Mouse (Mus musculus): ENCODE data around the gene Olfr320. TPM values are rescaled to one million over a fixed set of nuclear protein-coding genes. Genes with fewer than 3 reads are reported as not detected.
"Not testable (repeated sequence)": the region's sequence is repeated elsewhere in the genome, so short reads cannot be mapped to it uniquely, and the experiment has no call there.

The Olfr320 gene
- polyA plus RNA-seq, 1 experiment from 2014 or later, result not detected

- WGBS, result 87% methylated on average over 3 of the region's 3 CpGs
- no peak within 1 kb of the TSS for H3K27ac ChIP-seq (replicated peaks)
Observed at GRCm38 (mm10) chr11:58698862-58699261, 18.0 kb downstream of the Olfr320 start, which contains the start of gene Olfr319. Gene Olfr319, plus strand, starts transcription at chr11:58699162.

GRCm38 (mm10) chr11:58709086-58709485, 28.2 kb downstream of the Olfr320 start:
- Histone ChIP-seq H3K27me3 (no peaks in the 10 kb centered on the region), H3K4me1 (replicated peaks) (no peaks in the 10 kb centered on the region), H3K36me3 (no peaks in the 10 kb centered on the region), H3K4me3 (no peak overlapping the region), H3K9me3 (no peaks in the 10 kb centered on the region), H3K27ac (replicated peaks) (no peak overlapping the region), H3K4me2 (no peak overlapping the region), H3K9ac (no peak overlapping the region)
- WGBS, result 75% methylated on average over 11 of the region's 11 CpGs
- ATAC-seq (ENCODE audit: low FRiP score, low read depth), result no peak

More at GRCm38 (mm10) chr11:58698862-58699261, 18.0 kb downstream of the Olfr320 start, which contains the start of gene Olfr319:
- Histone ChIP-seq H3K9ac (no peak within 1 kb of the TSS), H3K36me3 (no peaks in the 10 kb centered on the region), H3K4me2 (no peak within 1 kb of the TSS), H3K27me3 (no peaks in the 10 kb centered on the region), H3K4me3 (no peak within 1 kb of the TSS), H3K4me1 (replicated peaks) (no peaks in the 10 kb centered on the region), H3K9me3 (0 out of 2 replicates have a peak, but pooled peaks cover 7% of the 10 kb centered on the region)
- no peak for ATAC-seq (ENCODE audit: low FRiP score, low read depth)

GRCm38 (mm10) chr11:58717723-58718122, 36.8 kb downstream of the Olfr320 start:
- H3K9ac ChIP-seq; H3K9me3 ChIP-seq; H3K36me3 ChIP-seq; ATAC-seq (ENCODE audit: low FRiP score, low read depth); H3K27me3 ChIP-seq; H3K4me2 ChIP-seq; H3K4me1 ChIP-seq (replicated peaks); H3K27ac ChIP-seq (replicated peaks); H3K4me3 ChIP-seq: not testable (repeated sequence)
- WGBS, result 92% methylated on average over 7 of the region's 7 CpGs

- H3K9me3 ChIP-seq, result no peaks in the 10 kb centered on the region
- WGBS, result 89% methylated on average over 4 of the region's 4 CpGs
- no peaks in the 10 kb centered on the region for H3K36me3 ChIP-seq
- no peak overlapping the region for H3K27ac ChIP-seq (replicated peaks)
- ATAC-seq (ENCODE audit: low FRiP score, low read depth), result no peak
- H3K27me3 ChIP-seq, result no peaks in the 10 kb centered on the region
- H3K4me1 ChIP-seq (replicated peaks), result no peaks in the 10 kb centered on the region
- H3K9ac ChIP-seq, result no peak overlapping the region
- H3K4me2 ChIP-seq, result no peak overlapping the region
- no peak overlapping the region for H3K4me3 ChIP-seq
Observed at GRCm38 (mm10) chr11:58719701-58720100, 38.8 kb downstream of the Olfr320 start.

- no peaks in the 10 kb centered on the region for H3K27me3 ChIP-seq
- no peak within 1 kb of the TSS for H3K4me2 ChIP-seq
- no peak within 1 kb of the TSS for H3K27ac ChIP-seq (replicated peaks)
- no peaks in the 10 kb centered on the region for H3K9me3 ChIP-seq
- ATAC-seq (ENCODE audit: low FRiP score, low read depth), result no peak
- no peaks in the 10 kb centered on the region for H3K36me3 ChIP-seq
- H3K4me3 ChIP-seq, result no peak within 1 kb of the TSS
- H3K4me1 ChIP-seq (replicated peaks), result no peaks in the 10 kb centered on the region
- no peak within 1 kb of the TSS for H3K9ac ChIP-seq
Observed at GRCm38 (mm10) chr11:58723914-58724313, 43.0 kb downstream of the Olfr320 start, which contains the start of gene Olfr318. Gene Olfr318, minus strand, starts transcription at chr11:58724014.

- not testable (repeated sequence) for H3K4me1 ChIP-seq (replicated peaks); H3K9me3 ChIP-seq; H3K36me3 ChIP-seq; H3K4me2 ChIP-seq; H3K9ac ChIP-seq; ATAC-seq (ENCODE audit: low FRiP score, low read depth); H3K27me3 ChIP-seq; H3K4me3 ChIP-seq; H3K27ac ChIP-seq (replicated peaks)
- WGBS, result 80% methylated on average over 6 of the region's 6 CpGs
Observed at GRCm38 (mm10) chr11:58727896-58728650, 47.2 kb downstream of the Olfr320 start.

- H3K27me3 ChIP-seq, result no peaks in the 10 kb centered on the region
- ATAC-seq (ENCODE audit: low FRiP score, low read depth), result no peak
- H3K4me2 ChIP-seq, result no peak overlapping the region
- no peaks in the 10 kb centered on the region for H3K9me3 ChIP-seq
- H3K9ac ChIP-seq, result no peak overlapping the region
- no peak overlapping the region for H3K27ac ChIP-seq (replicated peaks)
- no peaks in the 10 kb centered on the region for H3K4me1 ChIP-seq (replicated peaks)
- WGBS, result 42% methylated on average over 3 of the region's 3 CpGs
- no peaks in the 10 kb centered on the region for H3K36me3 ChIP-seq
- H3K4me3 ChIP-seq, result no peak overlapping the region
Observed at GRCm38 (mm10) chr11:58733372-58733771, 52.5 kb downstream of the Olfr320 start.

Other genes with a start within 250 kb of the Olfr320 start
- not detected in 2 replicates for gene Gm12253, start 248.5 kb upstream of the Olfr320 start, polyA plus RNA-seq (2015; fragmentation: Nextera tagmentation; extraction: Ambion mirVana)
- gene Lypd9, start 228.2 kb upstream of the Olfr320 start, polyA plus RNA-seq (2015; fragmentation: Nextera tagmentation; extraction: Ambion mirVana), result not detected in 2 replicates
- gene Olfr30, start 218.8 kb upstream of the Olfr320 start, polyA plus RNA-seq (2015; fragmentation: Nextera tagmentation; extraction: Ambion mirVana), result not detected in 2 replicates
- not detected in 2 replicates for gene Olfr332, start 188.5 kb upstream of the Olfr320 start, polyA plus RNA-seq (2015; fragmentation: Nextera tagmentation; extraction: Ambion mirVana)
- not detected in 2 replicates for gene Olfr331, start 178.5 kb upstream of the Olfr320 start, polyA plus RNA-seq (2015; fragmentation: Nextera tagmentation; extraction: Ambion mirVana)
- not detected in 2 replicates for gene Olfr330, start 146.3 kb upstream of the Olfr320 start, polyA plus RNA-seq (2015; fragmentation: Nextera tagmentation; extraction: Ambion mirVana)
- gene Olfr329-ps, start 134.7 kb upstream of the Olfr320 start, polyA plus RNA-seq (2015; fragmentation: Nextera tagmentation; extraction: Ambion mirVana), result not detected in 2 replicates
- gene Olfr328, start 125.5 kb upstream of the Olfr320 start, polyA plus RNA-seq (2015; fragmentation: Nextera tagmentation; extraction: Ambion mirVana), result 0.14 TPM in 1 of 2 replicates, not detected in the other
- not detected in 2 replicates for gene Olfr224, start 110.5 kb upstream of the Olfr320 start, polyA plus RNA-seq (2015; fragmentation: Nextera tagmentation; extraction: Ambion mirVana)
- gene Olfr325, start 103.4 kb upstream of the Olfr320 start, polyA plus RNA-seq (2015; fragmentation: Nextera tagmentation; extraction: Ambion mirVana), result not detected in 2 replicates
- gene Olfr324, start 86.0 kb upstream of the Olfr320 start, polyA plus RNA-seq (2015; fragmentation: Nextera tagmentation; extraction: Ambion mirVana), result 0.06 and 0.09 TPM in 2 replicates
- not detected in 2 replicates for gene 2210407C18Rik, start 65.0 kb upstream of the Olfr320 start, polyA plus RNA-seq (2015; fragmentation: Nextera tagmentation; extraction: Ambion mirVana)
- gene Olfr323, start 50.6 kb upstream of the Olfr320 start, polyA plus RNA-seq (2015; fragmentation: Nextera tagmentation; extraction: Ambion mirVana), result not detected in 2 replicates
- 0.10 TPM in 1 of 2 replicates, not detected in the other for gene Trim58, start 40.6 kb upstream of the Olfr320 start, polyA plus RNA-seq (2015; fragmentation: Nextera tagmentation; extraction: Ambion mirVana)
- gene Olfr322, start 22.3 kb upstream of the Olfr320 start, polyA plus RNA-seq (2015; fragmentation: Nextera tagmentation; extraction: Ambion mirVana), result not detected in 2 replicates
- gene Olfr319, start 18.1 kb downstream of the Olfr320 start, polyA plus RNA-seq (2015; fragmentation: Nextera tagmentation; extraction: Ambion mirVana), result not detected in 2 replicates
- gene Olfr318, start 42.9 kb downstream of the Olfr320 start, polyA plus RNA-seq (2015; fragmentation: Nextera tagmentation; extraction: Ambion mirVana), result not detected in 2 replicates
- 0.16 and 0.44 TPM in 2 replicates for gene Olfr317, start 58.1 kb downstream of the Olfr320 start, polyA plus RNA-seq (2015; fragmentation: Nextera tagmentation; extraction: Ambion mirVana)
- gene Olfr316, start 71.6 kb downstream of the Olfr320 start, polyA plus RNA-seq (2015; fragmentation: Nextera tagmentation; extraction: Ambion mirVana), result 0.05 TPM in 1 of 2 replicates, not detected in the other
- gene Olfr315, start 92.1 kb downstream of the Olfr320 start, polyA plus RNA-seq (2015; fragmentation: Nextera tagmentation; extraction: Ambion mirVana), result not detected in 2 replicates
- gene Olfr314, start 101.9 kb downstream of the Olfr320 start, polyA plus RNA-seq (2015; fragmentation: Nextera tagmentation; extraction: Ambion mirVana), result not detected in 2 replicates
- gene Fam183b, start 120.9 kb downstream of the Olfr320 start, polyA plus RNA-seq (2015; fragmentation: Nextera tagmentation; extraction: Ambion mirVana), result 9.9 and 10.7 TPM in 2 replicates
- not detected in 2 replicates for gene Olfr313, start 133.9 kb downstream of the Olfr320 start, polyA plus RNA-seq (2015; fragmentation: Nextera tagmentation; extraction: Ambion mirVana)
- gene Olfr312, start 148.1 kb downstream of the Olfr320 start, polyA plus RNA-seq (2015; fragmentation: Nextera tagmentation; extraction: Ambion mirVana), result not detected in 2 replicates
- gene Olfr311, start 158.2 kb downstream of the Olfr320 start, polyA plus RNA-seq (2015; fragmentation: Nextera tagmentation; extraction: Ambion mirVana), result not detected in 2 replicates
- 21.1 and 22.4 TPM in 2 replicates for gene Gm12258, start 166.1 kb downstream of the Olfr320 start, polyA plus RNA-seq (2015; fragmentation: Nextera tagmentation; extraction: Ambion mirVana)
- gene 2810021J22Rik, start 186.1 kb downstream of the Olfr320 start, polyA plus RNA-seq (2015; fragmentation: Nextera tagmentation; extraction: Ambion mirVana), result 10.0 and 11.8 TPM in 2 replicates
- gene Zfp39, start 223.1 kb downstream of the Olfr320 start, polyA plus RNA-seq (2015; fragmentation: Nextera tagmentation; extraction: Ambion mirVana), result 6.1 and 6.9 TPM in 2 replicates
- not detected in 2 replicates for gene Btnl10, start 236.8 kb downstream of the Olfr320 start, polyA plus RNA-seq (2015; fragmentation: Nextera tagmentation; extraction: Ambion mirVana)